ENCODE assay signal across 8 mouse cellular contexts in genomic region chr11:94564437-94565150, GRCm38 (mm10). TPM values are rescaled to one million over a fixed set of nuclear protein-coding genes. Genes with fewer than 3 reads are reported as not detected.
A peak's percentile ranks its signal among the peaks of the same experiment; 100 is the strongest.
DNase-seq lines count a peak whose midpoint lies in the region; ATAC-seq and TF ChIP-seq lines count a peak whose summit lies in the region.

Gene Chad, plus strand, starts transcription at chr11:94565047.

- TF ChIP-seq POLR2A in thymus, adult 2 months (IDR thresholded peaks at IDR 0.05; ENCODE audit: control insufficient read depth, extremely low read depth, insufficient read depth, low read length, poor library complexity) = no peak

- H3K27me3 ChIP-seq in thymus, adult 2 months (ENCODE audit: control insufficient read depth, insufficient read depth, low read length) = peaks cover 4% of the 10 kb centered on the region; the same call in 1 of the 2 replicates
- peaks cover 40% of the 10 kb centered on the region for H3K27me3 ChIP-seq in forebrain, embryonic 10.5 days (ENCODE audit: poor library complexity, severe bottlenecking)
- peaks cover 46% of the 10 kb centered on the region for H3K27me3 ChIP-seq in limb, embryonic 10.5 days (ENCODE audit: low read depth, poor library complexity, severe bottlenecking)
- H3K27me3 ChIP-seq in stomach, embryonic 14.5 days (ENCODE audit: control insufficient read depth, insufficient read depth, low read length) = 0 out of 2 replicates have a peak, but pooled peaks cover 3% of the 10 kb centered on the region

- no peaks in the 10 kb centered on the region for H3K9me3 ChIP-seq in forebrain, embryonic 10.5 days
- H3K9me3 ChIP-seq in limb, embryonic 10.5 days (replicated peaks) = no peaks in the 10 kb centered on the region
- no peaks in the 10 kb centered on the region for H3K9me3 ChIP-seq in stomach, embryonic 14.5 days (ENCODE audit: control insufficient read depth, low read depth, low read length)

- H3K4me2 ChIP-seq in stomach, embryonic 14.5 days (replicated peaks; ENCODE audit: low read depth, low read length) = peak within 1 kb of the TSS; percentile 38

- peak; percentile 48 for DNase-seq in thymus, adult 2 months
- no peak for DNase-seq in thymus, postnatal 10 days (ENCODE audit: low spot score in 2 of 2)
- DNase-seq in forebrain, embryonic 10.5 days (ENCODE audit: extremely low spot score, low spot score) = peak; percentile 51
- DNase-seq in limb, embryonic 10.5 days (ENCODE audit: low spot score) = peak; percentile 74
- no peak for DNase-seq in c-Kit-positive CD71-positive TER-119-positive erythroid progenitor cells, embryonic 14.5 days (ENCODE audit: low spot score)

- no peak within 1 kb of the TSS for H3K27ac ChIP-seq in thymus, adult 2 months (ENCODE audit: control insufficient read depth, insufficient read depth, low read length)
- peak within 1 kb of the TSS; percentile 68 for H3K27ac ChIP-seq in forebrain, embryonic 10.5 days
- H3K27ac ChIP-seq in limb, embryonic 10.5 days = peak within 1 kb of the TSS; percentile 77
- no peak within 1 kb of the TSS; the same call in 1 of the 2 replicates for H3K27ac ChIP-seq in stomach, embryonic 14.5 days (ENCODE audit: low read length)

- no peaks in the 10 kb centered on the region for H3K36me3 ChIP-seq in thymus, adult 2 months (ENCODE audit: control insufficient read depth, insufficient read depth, low read length)
- peaks cover 18% of the 10 kb centered on the region for H3K36me3 ChIP-seq in forebrain, embryonic 10.5 days (replicated peaks)
- peaks cover 32% of the 10 kb centered on the region for H3K36me3 ChIP-seq in limb, embryonic 10.5 days
- no peaks in the 10 kb centered on the region; the same call in 1 of the 2 replicates for H3K36me3 ChIP-seq in stomach, embryonic 14.5 days (ENCODE audit: control insufficient read depth, insufficient read depth, low read length)

- no peak for TF ChIP-seq CTCF in thymus, adult 2 months (IDR thresholded peaks at IDR 0.05; ENCODE audit: borderline replicate concordance, control insufficient read depth, extremely low read depth, insufficient read depth, low read length, poor library complexity)

- WGBS in thymus, adult 2 months = 8% methylated on average over 35 of the region's 35 CpGs
- 2% methylated on average over 35 of the region's 35 CpGs for WGBS in forebrain, embryonic 10.5 days
- WGBS in limb, embryonic 10.5 days = 3% methylated on average over 35 of the region's 35 CpGs
- 7% methylated on average over 35 of the region's 35 CpGs for WGBS in stomach, embryonic 14.5 days

- peaks cover 18% of the 10 kb centered on the region for H3K4me1 ChIP-seq in thymus, adult 2 months (replicated peaks; ENCODE audit: control insufficient read depth, insufficient read depth, low read length)
- H3K4me1 ChIP-seq in forebrain, embryonic 10.5 days = peaks cover 21% of the 10 kb centered on the region
- H3K4me1 ChIP-seq in limb, embryonic 10.5 days = peaks cover 32% of the 10 kb centered on the region
- H3K4me1 ChIP-seq in stomach, embryonic 14.5 days (ENCODE audit: control insufficient read depth, insufficient read depth, low read length) = 0 out of 2 replicates have a peak, but pooled peaks cover 6% of the 10 kb centered on the region

- H3K4me3 ChIP-seq in thymus, adult 2 months (ENCODE audit: control insufficient read depth, insufficient read depth, low read length) = 0 out of 2 replicates have a peak within 1 kb of the TSS, but pooled peaks have one; percentile 8
- peak within 1 kb of the TSS; percentile 41 for H3K4me3 ChIP-seq in forebrain, embryonic 10.5 days
- H3K4me3 ChIP-seq in limb, embryonic 10.5 days = peak within 1 kb of the TSS; percentile 46
- peak within 1 kb of the TSS; percentile 13; the same call in 1 of the 2 replicates for H3K4me3 ChIP-seq in stomach, embryonic 14.5 days (ENCODE audit: low read depth, low read length)

- H3K9ac ChIP-seq in stomach, embryonic 14.5 days (replicated peaks; ENCODE audit: low read depth, low read length) = 0 out of 2 replicates have a peak within 1 kb of the TSS, but pooled peaks have one; percentile 14

- peak; percentile 74 to 79 for ATAC-seq in hematopoietic stem cell, adult 5-6 weeks (replicated peaks in 1 of 2; ENCODE audit: insufficient read depth in 1 of 2, low FRiP score in 2 of 2, low TSS enrichment in 1 of 2, low read depth in 1 of 2, poor library complexity in 2 of 2, severe bottlenecking in 2 of 2)
- ATAC-seq in megakaryocyte-erythroid progenitor cell, adult 5-6 weeks (replicated peaks; ENCODE audit: low FRiP score, low TSS enrichment, poor library complexity, severe bottlenecking) = peak; percentile 75
- ATAC-seq in stomach, embryonic 14.5 days (ENCODE audit: insufficient number of reproducible peaks, insufficient read depth, low FRiP score, low read depth) = peak; percentile 71

RNA-seq across cellular contexts. Expression of gene Chad, which starts in this region (rescaled TPM):
- polyA plus RNA-seq in thymus, adult 2 months (2012; rRNA removed) = 0.59 TPM in 2 replicates
- polyA plus RNA-seq in forebrain, embryonic 10.5 days (2016; fragmentation: Nextera tagmentation; extraction: Ambion mirVana) = 0.09 and 0.21 TPM in 2 replicates
- total RNA-seq in hematopoietic stem cell, adult 5-6 weeks (2017) = 0.40 and 0.44 TPM in 2 replicates
- polyA plus RNA-seq in limb, embryonic 10.5 days (2016; fragmentation: Nextera tagmentation; extraction: Ambion mirVana) = 0.11 and 0.30 TPM in 2 replicates
- total RNA-seq in megakaryocyte-erythroid progenitor cell, adult 5-6 weeks (2014; fragmentation: Nextera tagmentation) = 0.50 and 0.87 TPM in 2 replicates
- not detected in 2 replicates for total RNA-seq in megakaryocyte-erythroid progenitor cell, adult 5-6 weeks (2017)
- polyA plus RNA-seq in stomach, embryonic 14.5 days (2014; fragmentation: Nextera tagmentation; extraction: Ambion mirVana) = 5.0 and 7.1 TPM in 2 replicates

Comparison
In these comparisons a context has a peak if more than half of its experiments do, and no peak if none do; other contexts are left out.
1. Peak in DNase-seq and H3K4me3 ChIP-seq in thymus, adult 2 months; RNA of the gene not detected or under 1 TPM.
2. Peak in DNase-seq, H3K4me3 ChIP-seq and H3K27ac ChIP-seq in forebrain, embryonic 10.5 days; RNA of the gene not detected or under 1 TPM.
3. Peak in ATAC-seq in hematopoietic stem cell, adult 5-6 weeks; RNA of the gene not detected or under 1 TPM.
4. Peak in DNase-seq, H3K4me3 ChIP-seq and H3K27ac ChIP-seq in limb, embryonic 10.5 days; RNA of the gene not detected or under 1 TPM.
5. Peak in ATAC-seq in megakaryocyte-erythroid progenitor cell, adult 5-6 weeks; RNA of the gene not detected or under 1 TPM.